Mouse (Mus musculus): ENCODE results near the gene Zeb2.

- TF ChIP-seq CTCF (IDR thresholded peaks at IDR 0.05; ENCODE audit: borderline replicate concordance, control insufficient read depth, extremely low read depth, insufficient read depth, low read length, poor library complexity) = no peak
- no peak for TF ChIP-seq POLR2A (IDR thresholded peaks at IDR 0.05; ENCODE audit: control insufficient read depth, extremely low read depth, insufficient read depth, low read length, poor library complexity)
Observed at GRCm38 (mm10) chr2:45113912-45114311, 3.3 kb downstream of the Zeb2 start.

Measured in thymus, adult 2 months (tissue).